Mouse (Mus musculus): ENCODE data around the gene Ppef2. TPM values are rescaled to one million over a fixed set of nuclear protein-coding genes. Genes with fewer than 3 reads are reported as not detected.

Gene Ppef2
- polyA plus RNA-seq, 1 experiment from 2014 or later, result 2.0 TPM

- WGBS, result 80% methylated on average over 11 of the region's 11 CpGs
- H3K4me1 ChIP-seq (replicated peaks; ENCODE audit: control insufficient read depth, insufficient read depth, low read length), result no peaks in the 10 kb centered on the region
- H3K9me3 ChIP-seq (ENCODE audit: control insufficient read depth, low read length), result no peaks in the 10 kb centered on the region
- H3K36me3 ChIP-seq (ENCODE audit: control insufficient read depth, insufficient read depth, low read length), result no peaks in the 10 kb centered on the region
- H3K4me2 ChIP-seq (ENCODE audit: low read length), result no peak overlapping the region
- no peaks in the 10 kb centered on the region for H3K27me3 ChIP-seq (replicated peaks; ENCODE audit: control insufficient read depth, insufficient read depth, low read length)
- no peak overlapping the region for H3K4me3 ChIP-seq (ENCODE audit: low read depth, low read length)
- ATAC-seq (replicated peaks; ENCODE audit: low FRiP score, low TSS enrichment, low read depth) (no peak), DNase-seq (ENCODE audit: low spot score) (no peak)
- H3K9ac ChIP-seq (ENCODE audit: low read length), result no peak overlapping the region
- no peak overlapping the region for H3K27ac ChIP-seq (ENCODE audit: low read depth)
Measured at GRCm38 (mm10) chr5:92230306-92230705, 25.8 kb downstream of the Ppef2 start.

GRCm38 (mm10) chr5:92229514-92229913 is 26.6 kb downstream of the Ppef2 start:
- H3K4me2 ChIP-seq (ENCODE audit: low read length), result no peak overlapping the region
- no peak overlapping the region for H3K4me3 ChIP-seq (ENCODE audit: low read depth, low read length)
- no peak overlapping the region for H3K27ac ChIP-seq (ENCODE audit: low read depth)
- H3K9me3 ChIP-seq (ENCODE audit: control insufficient read depth, low read length), result no peaks in the 10 kb centered on the region
- no peaks in the 10 kb centered on the region for H3K36me3 ChIP-seq (ENCODE audit: control insufficient read depth, insufficient read depth, low read length)
- no peak overlapping the region for H3K9ac ChIP-seq (ENCODE audit: low read length)
- no peak for DNase-seq (ENCODE audit: low spot score)
- ATAC-seq (replicated peaks; ENCODE audit: low FRiP score, low TSS enrichment, low read depth), result no peak
- no peaks in the 10 kb centered on the region for H3K27me3 ChIP-seq (replicated peaks; ENCODE audit: control insufficient read depth, insufficient read depth, low read length)
- WGBS, result 95% methylated on average over 3 of the region's 3 CpGs
- no peaks in the 10 kb centered on the region for H3K4me1 ChIP-seq (replicated peaks; ENCODE audit: control insufficient read depth, insufficient read depth, low read length)

- no peak for ATAC-seq (replicated peaks; ENCODE audit: low FRiP score, low TSS enrichment, low read depth)
- no peak overlapping the region for H3K27ac ChIP-seq (ENCODE audit: low read depth)
Measured at GRCm38 (mm10) chr5:92228776-92229175, 27.3 kb downstream of the Ppef2 start.

GRCm38 (mm10) chr5:92227782-92228181 is 28.3 kb downstream of the Ppef2 start:
- H3K27ac ChIP-seq (ENCODE audit: low read depth), result no peak overlapping the region
- H3K4me1 ChIP-seq (replicated peaks; ENCODE audit: control insufficient read depth, insufficient read depth, low read length), result no peaks in the 10 kb centered on the region
- DNase-seq (ENCODE audit: low spot score) (no peak), ATAC-seq (replicated peaks; ENCODE audit: low FRiP score, low TSS enrichment, low read depth) (no peak)
- H3K9ac ChIP-seq (ENCODE audit: low read length), result no peak overlapping the region
- no peaks in the 10 kb centered on the region for H3K27me3 ChIP-seq (replicated peaks; ENCODE audit: control insufficient read depth, insufficient read depth, low read length)
- no peaks in the 10 kb centered on the region for H3K9me3 ChIP-seq (ENCODE audit: control insufficient read depth, low read length)
- no peak overlapping the region for H3K4me2 ChIP-seq (ENCODE audit: low read length)
- no peak overlapping the region for H3K4me3 ChIP-seq (ENCODE audit: low read depth, low read length)
- WGBS, result 63% methylated on average over 7 of the region's 7 CpGs
- no peaks in the 10 kb centered on the region for H3K36me3 ChIP-seq (ENCODE audit: control insufficient read depth, insufficient read depth, low read length)

More at GRCm38 (mm10) chr5:92228776-92229175, 27.3 kb downstream of the Ppef2 start:
- Histone ChIP-seq H3K4me2 (ENCODE audit: low read length) (no peak overlapping the region), H3K4me1 (replicated peaks; ENCODE audit: control insufficient read depth, insufficient read depth, low read length) (no peaks in the 10 kb centered on the region), H3K27me3 (replicated peaks; ENCODE audit: control insufficient read depth, insufficient read depth, low read length) (no peaks in the 10 kb centered on the region), H3K9me3 (ENCODE audit: control insufficient read depth, low read length) (no peaks in the 10 kb centered on the region), H3K4me3 (ENCODE audit: low read depth, low read length) (no peak overlapping the region), H3K9ac (ENCODE audit: low read length) (no peak overlapping the region), H3K36me3 (ENCODE audit: control insufficient read depth, insufficient read depth, low read length) (no peaks in the 10 kb centered on the region)
- no peak for DNase-seq (ENCODE audit: low spot score)
- WGBS, result 52% methylated on average over 10 of the region's 10 CpGs

GRCm38 (mm10) chr5:92220287-92220902 is 35.7 kb downstream of the Ppef2 start:
- DNase-seq (ENCODE audit: low spot score) (no peak), ATAC-seq (replicated peaks; ENCODE audit: low FRiP score, low TSS enrichment, low read depth) (no peak)
- no peaks in the 10 kb centered on the region for H3K27me3 ChIP-seq (replicated peaks; ENCODE audit: control insufficient read depth, insufficient read depth, low read length)
- H3K9me3 ChIP-seq (ENCODE audit: control insufficient read depth, low read length), result no peaks in the 10 kb centered on the region
- no peak overlapping the region for H3K4me3 ChIP-seq (ENCODE audit: low read depth, low read length)
- H3K4me2 ChIP-seq (ENCODE audit: low read length), result no peak overlapping the region
- H3K4me1 ChIP-seq (replicated peaks; ENCODE audit: control insufficient read depth, insufficient read depth, low read length), result no peaks in the 10 kb centered on the region
- H3K36me3 ChIP-seq (ENCODE audit: control insufficient read depth, insufficient read depth, low read length), result no peaks in the 10 kb centered on the region
- WGBS, result 90% methylated on average over 8 of the region's 8 CpGs
- no peak overlapping the region for H3K9ac ChIP-seq (ENCODE audit: low read length)
- no peak overlapping the region for H3K27ac ChIP-seq (ENCODE audit: low read depth)

- 79% methylated on average over 6 of the region's 6 CpGs for WGBS
- Histone ChIP-seq H3K36me3 (ENCODE audit: control insufficient read depth, insufficient read depth, low read length) (no peaks in the 10 kb centered on the region), H3K9ac (ENCODE audit: low read length) (no peak overlapping the region), H3K4me2 (ENCODE audit: low read length) (no peak overlapping the region), H3K27me3 (replicated peaks; ENCODE audit: control insufficient read depth, insufficient read depth, low read length) (no peaks in the 10 kb centered on the region), H3K4me1 (replicated peaks; ENCODE audit: control insufficient read depth, insufficient read depth, low read length) (no peaks in the 10 kb centered on the region), H3K27ac (ENCODE audit: low read depth) (no peak overlapping the region), H3K4me3 (ENCODE audit: low read depth, low read length) (no peak overlapping the region), H3K9me3 (ENCODE audit: control insufficient read depth, low read length) (no peaks in the 10 kb centered on the region)
- ATAC-seq (replicated peaks; ENCODE audit: low FRiP score, low TSS enrichment, low read depth) (no peak), DNase-seq (ENCODE audit: low spot score) (no peak)
Measured at GRCm38 (mm10) chr5:92219826-92220225, 36.3 kb downstream of the Ppef2 start.

- ATAC-seq (replicated peaks; ENCODE audit: low FRiP score, low TSS enrichment, low read depth) (no peak), DNase-seq (ENCODE audit: low spot score) (no peak)
- no peak overlapping the region for H3K9ac ChIP-seq (ENCODE audit: low read length)
- no peak overlapping the region for H3K4me2 ChIP-seq (ENCODE audit: low read length)
- no peaks in the 10 kb centered on the region for H3K4me1 ChIP-seq (replicated peaks; ENCODE audit: control insufficient read depth, insufficient read depth, low read length)
- no peaks in the 10 kb centered on the region for H3K27me3 ChIP-seq (replicated peaks; ENCODE audit: control insufficient read depth, insufficient read depth, low read length)
- WGBS, result 64% methylated on average over 17 of the region's 17 CpGs
- H3K36me3 ChIP-seq (ENCODE audit: control insufficient read depth, insufficient read depth, low read length), result no peaks in the 10 kb centered on the region
- H3K4me3 ChIP-seq (ENCODE audit: low read depth, low read length), result no peak overlapping the region
- H3K27ac ChIP-seq (ENCODE audit: low read depth), result no peak overlapping the region
- H3K9me3 ChIP-seq (ENCODE audit: control insufficient read depth, low read length), result no peaks in the 10 kb centered on the region
Measured at GRCm38 (mm10) chr5:92218915-92219793, 36.9 kb downstream of the Ppef2 start.

GRCm38 (mm10) chr5:92215308-92215707 is 40.8 kb downstream of the Ppef2 start, which contains the start of gene U90926:
U90926 (minus strand) TSS chr5:92215408.
- no peak for DNase-seq (ENCODE audit: low spot score)
- H3K9me3 ChIP-seq (ENCODE audit: control insufficient read depth, low read length), result no peaks in the 10 kb centered on the region
- H3K4me1 ChIP-seq (replicated peaks; ENCODE audit: control insufficient read depth, insufficient read depth, low read length), result no peaks in the 10 kb centered on the region
- 92% methylated on average over 4 of the region's 4 CpGs for WGBS
- no peak within 1 kb of the TSS for H3K4me2 ChIP-seq (ENCODE audit: low read length)
- H3K27ac ChIP-seq (ENCODE audit: low read depth), result no peak within 1 kb of the TSS
- H3K4me3 ChIP-seq (ENCODE audit: low read depth, low read length), result no peak within 1 kb of the TSS
- H3K9ac ChIP-seq (ENCODE audit: low read length), result no peak within 1 kb of the TSS
- no peaks in the 10 kb centered on the region for H3K27me3 ChIP-seq (replicated peaks; ENCODE audit: control insufficient read depth, insufficient read depth, low read length)
- no peak for ATAC-seq (replicated peaks; ENCODE audit: low FRiP score, low TSS enrichment, low read depth)
- no peaks in the 10 kb centered on the region for H3K36me3 ChIP-seq (ENCODE audit: control insufficient read depth, insufficient read depth, low read length)
